Mouse (Mus musculus) neural tube, embryonic 14.5 days (tissue): ENCODE results near the gene Nfia. TPM values are rescaled to one million over a fixed set of nuclear protein-coding genes. Genes with fewer than 3 reads are reported as not detected.

Experiments used
- ATAC-seq: fragments of 200-750 bp; cut with Nextera tagmentation; 2 replicates; pipeline ENCODE4 v1.8.0; 2017; ENCODE audit warnings: low read depth, mild to moderate bottlenecking, moderate TSS enrichment, moderate library complexity
- H3K27ac ChIP-seq: fragments of 300-500 bp; sonication (generic); 2 replicates; pipeline ENCODE4 v1.5.1; 2014; ENCODE audit warnings: low read depth, mild to moderate bottlenecking, control low read depth, low read length, moderate library complexity, mixed read lengths
- H3K27me3 ChIP-seq: fragments of 300-500 bp; sonication (generic); 2 replicates; pipeline ENCODE4 v1.6.1; 2014; ENCODE audit warnings: low read length; ENCODE audit not compliant: control insufficient read depth, insufficient read depth
- H3K36me3 ChIP-seq: fragments of 300-500 bp; sonication (generic); 2 replicates; pipeline ENCODE4 v1.6.1; 2014; ENCODE audit warnings: low read length, mixed read lengths; ENCODE audit not compliant: control insufficient read depth, insufficient read depth
- H3K4me1 ChIP-seq: fragments of 300-500 bp; sonication (generic); 2 replicates; pipeline ENCODE4 v1.6.1; 2014; ENCODE audit warnings: low read length; ENCODE audit not compliant: control insufficient read depth, insufficient read depth
- H3K4me2 ChIP-seq: fragments of 300-500 bp; sonication (generic); 2 replicates; pipeline ENCODE4 v1.6.1; 2014; ENCODE audit warnings: mild to moderate bottlenecking, low read depth, low read length, control low read depth
- H3K4me3 ChIP-seq: fragments of 300-500 bp; sonication (generic); 2 replicates; pipeline ENCODE4 v1.5.1; 2014; ENCODE audit warnings: low read depth, low read length, control low read depth, mixed read lengths
- H3K9ac ChIP-seq: fragments of 300-500 bp; sonication (generic); replicated peaks from 2 replicates; pipeline ENCODE4 v1.6.1; 2014; ENCODE audit warnings: low read depth, mild to moderate bottlenecking, control low read depth, low read length, mixed read lengths
- H3K9me3 ChIP-seq: fragments of 300-500 bp; sonication (generic); 2 replicates; pipeline ENCODE4 v1.6.1; 2016; ENCODE audit warnings: low read length; ENCODE audit not compliant: control insufficient read depth
- WGBS: fragments of 180-500 bp; shearing (Covaris S2); extraction: QIAGEN DNeasy Blood & Tissue Kit; methylation state at CpG from one replicate; pipeline ENCODE4 v1.1.7; 2014; 5-methylcytosine and 5-hydroxymethylcytosine counted together
- polyA plus RNA-seq: library from polyadenylated mRNA; unstranded; fragments of >200 nt; fragmentation: Nextera tagmentation; extraction: Ambion mirVana; gene quantifications from 2 replicates; pipeline ENCODE4 v1.2.1, GENCODE M21; 2014

Gene Nfia
- polyA plus RNA-seq, 1 experiment from 2014 or later, result 50.0 TPM

DNA sequence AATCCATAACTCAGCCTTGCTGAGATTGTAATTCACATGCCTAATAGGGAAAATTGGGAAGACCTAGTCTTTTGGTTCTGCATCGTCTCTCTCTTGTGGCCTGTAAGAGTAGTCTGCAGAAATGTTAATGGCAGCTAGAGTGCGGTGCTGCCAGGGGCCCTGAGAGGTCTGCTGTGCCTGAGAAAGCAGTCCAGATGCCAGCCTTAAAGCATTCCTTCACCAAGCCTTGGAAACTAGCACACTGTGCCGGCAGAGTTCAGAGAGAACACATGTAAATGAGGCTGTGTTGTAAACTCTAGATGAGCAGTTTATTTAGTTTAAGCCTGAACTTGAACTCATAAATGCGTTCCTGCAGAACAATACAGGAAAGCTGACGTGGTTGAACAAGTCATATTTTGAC is 326.9 kb downstream of the Nfia start:
- Histone ChIP-seq H3K36me3 (no peaks in the 10 kb centered on the region), H3K27ac (peak overlapping the region; percentile 23; the same call in 1 of the 2 replicates), H3K9ac (no peak overlapping the region), H3K4me2 (no peak overlapping the region), H3K27me3 (no peaks in the 10 kb centered on the region), H3K4me3 (no peak overlapping the region), H3K4me1 (peaks cover 25% of the 10 kb centered on the region), H3K9me3 (no peaks in the 10 kb centered on the region)
- ATAC-seq, result peak; percentile 65; the same call in 1 of the 2 replicates
- WGBS, result 23% methylated on average over 5 of the region's 5 CpGs

DNA sequence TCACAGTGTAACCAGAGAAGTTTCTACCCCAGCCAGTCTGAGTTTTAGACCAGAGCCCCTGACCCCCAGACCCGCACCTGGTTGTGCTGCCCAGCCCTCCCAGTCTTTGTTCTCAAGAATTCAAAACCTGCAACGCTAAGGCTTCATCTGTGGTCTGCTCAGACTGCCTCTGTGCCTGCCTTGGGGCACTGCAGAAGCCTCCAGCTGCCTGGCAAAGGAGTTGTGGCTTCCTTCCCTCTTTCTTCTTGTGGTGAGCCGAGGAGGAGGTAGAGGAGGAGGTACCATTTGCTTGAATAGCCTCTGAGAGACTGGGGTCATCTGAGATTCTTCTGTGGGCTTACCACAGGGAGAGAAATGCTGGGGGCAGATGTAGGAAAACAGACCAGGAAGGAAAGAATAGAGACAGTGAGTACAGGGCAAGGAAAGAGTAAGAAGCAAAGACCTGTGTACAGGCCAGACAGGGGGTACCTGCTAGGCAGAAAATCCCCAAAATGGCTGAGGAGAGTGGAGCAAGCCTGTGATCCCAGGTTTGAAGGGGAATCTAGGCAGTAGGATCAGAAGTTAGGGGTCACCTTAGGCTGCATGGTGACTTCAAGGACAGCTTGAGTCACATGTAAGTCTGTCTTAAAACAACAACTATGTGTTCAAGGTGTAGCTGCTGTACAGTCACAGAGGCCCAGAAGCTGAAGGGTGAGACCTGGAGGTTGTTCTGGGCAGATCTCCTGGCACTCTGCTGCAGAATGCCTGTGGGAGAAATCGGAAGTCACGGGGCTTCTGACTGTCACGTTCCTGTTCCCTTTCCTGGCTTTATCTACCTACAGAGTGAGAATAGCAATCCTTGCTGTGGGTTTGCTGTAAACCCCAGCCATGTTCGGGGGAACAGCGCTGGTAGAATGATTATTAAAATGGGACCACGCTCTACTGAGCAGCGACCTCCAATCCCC is 328.9 kb downstream of the Nfia start:
- H3K4me2 ChIP-seq, result no peak overlapping the region
- H3K9ac ChIP-seq, result no peak overlapping the region
- no peak for ATAC-seq
- no peaks in the 10 kb centered on the region for H3K36me3 ChIP-seq
- no peaks in the 10 kb centered on the region for H3K9me3 ChIP-seq
- 54% methylated on average over 10 of the region's 10 CpGs for whole genome bisulfite sequencing
- peaks cover 34% of the 10 kb centered on the region for H3K4me1 ChIP-seq
- no peaks in the 10 kb centered on the region for H3K27me3 ChIP-seq
- no peak overlapping the region for H3K4me3 ChIP-seq
- H3K27ac ChIP-seq, result no peak overlapping the region; the same call in 1 of the 2 replicates

DNA sequence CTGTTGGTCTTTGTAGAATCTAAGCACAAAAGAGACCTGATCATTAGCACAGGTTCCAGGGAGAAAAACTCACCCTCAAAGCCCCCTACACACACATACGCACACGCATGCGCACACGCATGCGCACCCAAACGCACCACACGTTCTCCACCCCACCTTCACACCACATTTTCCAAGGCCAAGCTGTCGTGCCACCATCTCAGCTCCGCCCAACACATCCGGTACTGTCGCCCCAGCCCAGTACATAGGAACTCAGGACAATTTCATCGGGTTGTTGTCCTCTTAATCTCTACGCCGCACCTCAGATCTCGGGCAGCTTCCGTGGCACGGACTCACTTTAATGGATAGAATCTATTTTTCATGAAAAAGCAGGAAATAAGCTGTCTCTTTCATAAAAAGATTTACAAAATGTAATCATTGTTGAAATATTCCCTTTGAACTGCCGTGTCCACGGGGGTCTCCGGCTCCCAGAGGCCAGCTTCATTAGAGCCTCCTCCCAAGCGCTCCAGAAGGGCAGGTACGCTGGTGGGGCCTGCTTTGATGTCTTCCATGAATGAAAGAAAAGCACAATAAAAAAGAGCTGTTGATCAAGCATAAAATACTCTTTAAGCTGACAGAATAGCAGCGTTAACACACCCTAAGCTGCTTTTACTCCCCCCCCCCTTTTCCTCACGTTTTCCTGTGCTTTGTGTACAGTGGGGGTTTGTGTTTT is 330.2 kb downstream of the Nfia start:
- Histone ChIP-seq H3K4me3 (no peak overlapping the region), H3K4me1 (peaks cover 47% of the 10 kb centered on the region), H3K9ac (no peak overlapping the region), H3K27me3 (no peaks in the 10 kb centered on the region), H3K27ac (no peak overlapping the region), H3K4me2 (no peak overlapping the region), H3K36me3 (no peaks in the 10 kb centered on the region), H3K9me3 (no peaks in the 10 kb centered on the region)
- no peak for ATAC-seq
- WGBS, result 55% methylated on average over 24 of the region's 24 CpGs

DNA sequence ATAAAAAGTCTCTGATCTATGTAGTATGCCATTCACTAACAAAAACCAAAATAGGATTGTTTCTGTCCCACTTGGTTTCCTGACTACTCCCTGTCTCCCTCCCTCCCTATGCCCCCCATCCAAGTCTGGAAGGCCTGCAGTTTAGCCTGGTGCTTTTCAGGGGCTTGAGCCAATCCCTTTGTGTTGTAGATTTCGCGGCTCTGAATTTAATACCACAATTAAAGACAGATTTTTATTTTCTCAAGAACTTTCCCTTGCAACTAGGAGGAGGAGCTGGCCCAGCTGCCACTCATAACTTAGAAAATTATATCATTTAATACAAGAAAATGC is 330.8 kb downstream of the Nfia start:
- Histone ChIP-seq H3K27ac (no peak overlapping the region), H3K27me3 (no peaks in the 10 kb centered on the region), H3K4me3 (no peak overlapping the region), H3K4me1 (peaks cover 47% of the 10 kb centered on the region), H3K9ac (no peak overlapping the region), H3K9me3 (no peaks in the 10 kb centered on the region), H3K36me3 (no peaks in the 10 kb centered on the region), H3K4me2 (no peak overlapping the region)
- 34% methylated on average over 2 of the region's 2 CpGs for WGBS
- ATAC-seq, result no peak

DNA sequence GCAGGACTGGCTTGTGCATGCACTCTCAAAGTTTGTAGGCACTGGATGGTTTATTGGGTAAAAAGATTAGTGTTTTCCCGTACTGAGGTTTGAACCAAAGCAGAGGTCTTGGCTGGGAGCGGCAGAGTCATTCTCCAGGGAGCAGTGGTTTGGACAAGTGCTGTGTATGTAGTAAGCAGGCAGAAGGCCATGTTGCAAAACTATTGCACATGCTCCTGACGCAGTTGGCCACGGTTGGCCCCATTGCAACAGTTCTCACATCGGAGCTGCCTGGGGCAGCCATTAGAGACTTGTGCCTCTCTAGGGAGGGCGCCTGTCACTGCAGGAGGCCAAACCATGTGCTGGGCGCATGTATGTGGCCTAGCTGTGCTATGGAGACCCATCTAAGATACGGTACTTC is 331.6 kb downstream of the Nfia start:
- WGBS, result 75% methylated on average over 8 of the region's 8 CpGs
- Histone ChIP-seq H3K9ac (no peak overlapping the region), H3K4me3 (no peak overlapping the region), H3K4me2 (no peak overlapping the region), H3K27me3 (no peaks in the 10 kb centered on the region), H3K4me1 (peaks cover 47% of the 10 kb centered on the region), H3K36me3 (no peaks in the 10 kb centered on the region), H3K27ac (no peak overlapping the region; the same call in 1 of the 2 replicates), H3K9me3 (no peaks in the 10 kb centered on the region)
- ATAC-seq, result no peak

DNA sequence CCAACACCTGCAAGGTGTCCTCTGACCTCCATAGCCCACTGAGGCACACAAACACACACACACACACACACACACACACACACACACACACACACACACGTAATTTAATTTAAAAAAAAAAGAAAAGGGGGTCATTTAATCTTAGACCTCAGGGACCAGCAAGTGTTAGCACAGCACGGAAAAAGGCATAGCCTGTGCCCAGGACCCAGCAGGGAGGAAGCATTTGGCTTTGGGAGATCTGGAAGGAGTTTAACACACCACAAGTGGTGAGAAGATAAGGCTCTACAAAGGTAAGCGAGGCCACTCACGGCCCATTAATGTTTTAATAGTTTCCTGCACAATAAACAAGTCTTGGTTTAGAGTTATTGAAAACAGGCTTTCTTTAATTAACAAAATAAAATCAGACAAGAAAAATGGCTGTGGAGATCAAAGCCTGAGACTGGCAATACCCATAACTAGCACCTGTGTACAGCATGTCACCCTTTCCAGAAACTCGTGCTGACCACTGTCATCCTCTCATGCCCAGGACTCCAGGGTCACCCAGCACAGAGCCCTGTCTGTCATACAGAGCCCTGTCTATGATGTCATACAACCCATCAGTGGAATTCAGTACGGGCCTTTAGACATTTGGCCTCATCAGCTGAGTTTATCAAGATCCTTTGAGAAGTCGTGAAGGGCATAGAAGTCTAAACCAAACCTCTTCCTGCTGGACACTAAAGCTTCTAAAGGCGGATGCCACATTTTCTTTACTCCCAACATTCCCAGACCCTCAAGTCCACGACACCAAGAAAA is 332.6 kb downstream of the Nfia start:
- Histone ChIP-seq H3K4me2 (no peak overlapping the region), H3K9me3 (no peaks in the 10 kb centered on the region), H3K36me3 (no peaks in the 10 kb centered on the region), H3K4me1 (peaks cover 43% of the 10 kb centered on the region), H3K27ac (no peak overlapping the region), H3K9ac (no peak overlapping the region), H3K4me3 (no peak overlapping the region), H3K27me3 (no peaks in the 10 kb centered on the region)
- no peak for ATAC-seq
- WGBS, result 58% methylated on average over 9 of the region's 9 CpGs

DNA sequence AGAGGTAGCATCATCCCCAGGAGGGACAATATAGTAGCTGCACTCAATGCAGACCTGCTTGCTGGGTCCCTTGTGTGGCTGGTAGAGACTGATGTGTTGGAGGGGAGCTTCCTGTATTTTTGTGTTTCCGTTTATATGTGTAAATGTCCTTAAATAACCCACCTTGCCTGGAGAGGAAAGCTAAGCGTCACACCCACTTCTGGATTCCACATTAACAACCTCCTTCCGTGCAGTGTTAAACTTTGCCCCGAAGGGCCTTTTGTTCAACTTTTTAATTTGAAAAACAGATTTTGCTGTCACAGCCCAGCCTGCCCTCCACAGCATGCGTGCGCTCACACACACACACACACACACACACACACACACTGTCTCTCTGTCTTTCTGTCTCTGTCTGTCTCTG is 333.4 kb downstream of the Nfia start:
- H3K27me3 ChIP-seq, result no peaks in the 10 kb centered on the region
- ATAC-seq, result no peak
- H3K9ac ChIP-seq, result no peak overlapping the region
- no peak overlapping the region for H3K4me3 ChIP-seq
- H3K27ac ChIP-seq, result peak overlapping the region; percentile 45; the same call in 1 of the 2 replicates
- H3K4me2 ChIP-seq, result peak overlapping the region; percentile 30; the same call in 1 of the 2 replicates
- H3K4me1 ChIP-seq, result peaks cover 37% of the 10 kb centered on the region
- 36% methylated on average over 6 of the region's 6 CpGs for WGBS
- H3K9me3 ChIP-seq, result no peaks in the 10 kb centered on the region
- H3K36me3 ChIP-seq, result no peaks in the 10 kb centered on the region

DNA sequence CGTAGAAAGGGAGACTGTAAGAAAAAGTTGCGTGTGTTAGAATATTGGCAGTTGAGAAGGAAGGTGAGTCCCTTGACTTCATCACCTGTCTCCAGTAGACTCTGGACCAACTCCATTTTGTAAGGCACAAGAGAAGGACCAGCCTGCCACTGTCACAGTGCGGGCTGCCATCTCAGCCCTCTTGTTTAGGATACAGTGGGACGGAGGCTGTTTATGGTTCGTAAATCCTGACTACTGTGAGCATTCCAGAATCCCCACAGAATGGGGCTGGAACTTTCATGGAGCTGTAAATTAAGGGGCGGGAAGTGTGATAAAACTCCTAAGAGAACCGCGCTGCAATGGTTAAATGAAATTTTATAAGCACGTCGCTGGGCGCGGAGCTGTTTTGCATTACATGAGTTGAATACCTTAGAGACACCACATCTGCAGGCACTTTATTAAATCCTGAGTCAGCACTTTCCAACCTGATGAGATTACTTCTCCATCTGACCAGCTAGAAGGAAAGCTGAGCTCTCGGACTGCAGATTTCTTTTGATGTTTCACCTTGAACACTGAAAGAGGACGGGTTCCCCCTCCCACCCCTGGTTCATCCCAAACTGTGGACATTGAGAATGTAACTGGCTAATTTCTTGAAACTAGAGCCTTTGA is 334.0 kb downstream of the Nfia start:
- H3K4me2 ChIP-seq, result peak overlapping the region; percentile 30
- WGBS, result 7% methylated on average over 14 of the region's 14 CpGs
- H3K4me3 ChIP-seq, result no peak overlapping the region
- peak overlapping the region; percentile 56 for H3K27ac ChIP-seq
- no peak overlapping the region; the same call in 1 of the 2 replicates for H3K9ac ChIP-seq
- peaks cover 31% of the 10 kb centered on the region for H3K4me1 ChIP-seq
- no peaks in the 10 kb centered on the region for H3K27me3 ChIP-seq
- H3K36me3 ChIP-seq, result no peaks in the 10 kb centered on the region
- no peaks in the 10 kb centered on the region for H3K9me3 ChIP-seq
- ATAC-seq, result no peak
